Mouse (Mus musculus) layer of hippocampus, adult 18-20 months (tissue): ENCODE data around the gene Gm3029. TPM values are rescaled to one million over a fixed set of nuclear protein-coding genes. Genes with fewer than 3 reads are reported as not detected.
"Not testable (repeated sequence)": the region's sequence is repeated elsewhere in the genome, so short reads cannot be mapped to it uniquely, and the experiment has no call there.

Experiments used
- DNase-seq, 2 experiments: peaks; one replicate each; pipeline ENCODE4 v3.0.0; 2022; ENCODE audit warnings: low spot score in 2 of 2
- long read RNA-seq: library from polyadenylated mRNA; stranded (forward); transcript quantifications from one replicate; pipeline ENCODE4 v2.0.0, GENCODE M21; 2021
- total RNA-seq, 2 experiments: library from RNA; stranded (reverse); gene quantifications; 2 replicates each; pipeline ENCODE4 v1.2.3; 2021

Gm3029 gene
- not detected for total RNA-seq
- long read RNA-seq: 0 reads

DNA sequence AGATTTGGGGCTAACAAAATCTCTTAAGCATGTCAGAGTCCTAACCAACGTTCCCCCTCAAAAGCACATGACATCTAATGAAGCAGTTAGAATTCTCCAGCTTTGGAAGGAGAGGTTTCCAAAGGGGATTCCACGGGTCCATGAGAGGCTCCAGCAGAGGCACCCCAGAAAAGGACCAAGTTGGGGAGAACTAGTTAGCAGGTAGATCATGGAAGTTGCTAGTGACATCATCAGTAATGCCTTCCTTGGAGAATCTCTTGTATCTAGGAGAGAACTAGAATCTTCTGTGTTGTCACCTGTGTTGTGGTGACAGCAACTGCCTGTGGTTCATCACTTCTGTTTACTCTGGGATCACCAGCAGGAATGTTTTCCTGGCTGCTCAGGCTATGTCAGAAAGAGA is at the start of gene Gm3029:
TSS of gene Gm3029 (plus strand) at position 301 of the 400 bp plus-strand sequence.
- not testable (repeated sequence) for DNase-seq

- DNase-seq: not testable (repeated sequence)
Observed at GRCm38 (mm10) chr14:3883872-3884271, 47.7 kb upstream of the Gm3029 start, which contains the start of gene Gm2916. Gene Gm2916 (plus strand): TSS chr14:3884172.

DNA sequence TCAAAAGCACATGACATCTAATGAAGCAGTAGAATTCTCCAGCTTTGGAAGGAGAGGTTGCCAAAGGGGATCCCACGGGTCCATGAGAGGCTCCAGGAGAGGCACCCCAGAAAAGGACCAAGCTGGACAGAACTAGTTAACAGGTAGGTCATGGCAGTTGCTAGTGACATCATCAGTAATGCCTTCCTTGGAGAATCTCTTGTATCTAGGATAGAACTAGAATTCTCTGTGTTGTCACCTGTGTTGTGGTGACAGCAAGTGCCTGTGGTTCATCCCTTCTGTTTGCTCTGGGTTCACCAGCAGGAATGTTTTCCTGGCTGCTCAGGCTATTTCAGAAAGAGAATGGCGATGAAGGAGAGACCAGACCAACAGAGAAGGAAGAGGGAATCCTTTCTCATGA is 31.7 kb downstream of the Gm3029 start, which contains the start of gene Gm3095:
TSS of gene Gm3095 (plus strand) at position 301 of the 400 bp plus-strand sequence.
- not testable (repeated sequence) for DNase-seq

Other genes with a start within 250 kb of the Gm3029 start
- gene Gm3043, start 243.0 kb upstream of the Gm3029 start, total RNA-seq: not detected
- gene Gm3002, start 121.7 kb upstream of the Gm3029 start, total RNA-seq: under 1 TPM; 0.32 to 0.86 TPM
- gene Gm3033, start 85.5 kb upstream of the Gm3029 start, total RNA-seq: not detected
- under 1 TPM in 1 of 2 experiments, not detected in 1; 0.18 TPM for gene Gm2916, start 47.6 kb upstream of the Gm3029 start, total RNA-seq
- under 1 TPM in 1 of 2 experiments, not detected in 1; 0.36 TPM for gene Gm3095, start 31.8 kb downstream of the Gm3029 start, total RNA-seq
- gene Gm3099, start 66.6 kb downstream of the Gm3029 start, total RNA-seq: not detected
- gene Gm5796, start 92.2 kb downstream of the Gm3029 start, total RNA-seq: 1 to 10 TPM; 4.7 to 5.5 TPM
- under 1 TPM; 0.18 to 0.22 TPM for gene Gm3115, start 152.4 kb downstream of the Gm3029 start, total RNA-seq
- 1 to 10 TPM; 6.6 to 8.6 TPM for gene Gm8108, start 178.8 kb downstream of the Gm3029 start, total RNA-seq
- gene Gm3127, start 233.3 kb downstream of the Gm3029 start, total RNA-seq: not detected